Mouse (Mus musculus) midbrain, postnatal 0 days (tissue): ENCODE measurements at regions not wholly inside any gene's neighbourhood (a gene's known extent, or its start where the extent isn't known, plus 50 kb on each side); places are given as distances from the start of the nearest gene placed in this dataset.
"Not testable (repeated sequence)": the region's sequence is repeated elsewhere in the genome, so short reads cannot be mapped to it uniquely, and the experiment has no call there.

ENCODE experiments used
- ATAC-seq: fragments of 200-750 bp; cut with Nextera tagmentation; 2 replicates; pipeline ENCODE4 v1.8.0; 2017; ENCODE audit warnings: moderate number of reproducible peaks, mild to moderate bottlenecking, moderate TSS enrichment, moderate library complexity; ENCODE audit not compliant: low FRiP score
- DNase-seq: peaks from one replicate; pipeline ENCODE4 v3.0.0-alpha.2; 2015; ENCODE audit warnings: low spot score
- H3K27ac ChIP-seq: fragments of 300-500 bp; sonication (generic); 2 replicates; pipeline ENCODE4 v1.5.1; 2014; ENCODE audit warnings: low read depth, mild to moderate bottlenecking, low read length, mixed read lengths
- H3K27me3 ChIP-seq: fragments of 300-500 bp; sonication (generic); 2 replicates; pipeline ENCODE4 v1.6.1; 2014; ENCODE audit warnings: low read length, control low read depth, mixed read lengths; ENCODE audit not compliant: insufficient read depth
- H3K36me3 ChIP-seq: fragments of 300-500 bp; sonication (generic); 2 replicates; pipeline ENCODE4 v1.6.1; 2014; ENCODE audit warnings: low read length, control low read depth, mixed read lengths; ENCODE audit not compliant: insufficient read depth
- H3K4me1 ChIP-seq: fragments of 300-500 bp; sonication (generic); 2 replicates; pipeline ENCODE4 v1.6.1; 2014; ENCODE audit warnings: mild to moderate bottlenecking, control low read depth, antibody characterized with exemption, low read length, mixed read lengths; ENCODE audit not compliant: insufficient read depth
- H3K4me2 ChIP-seq: fragments of 300-500 bp; sonication (generic); 2 replicates; pipeline ENCODE4 v1.6.1; 2014; ENCODE audit warnings: low read depth, mild to moderate bottlenecking, low read length, mixed read lengths; ENCODE audit not compliant: poor library complexity, severe bottlenecking
- H3K4me3 ChIP-seq: fragments of 300-500 bp; sonication (generic); 2 replicates; pipeline ENCODE4 v1.5.1; 2014; ENCODE audit warnings: low read depth, mild to moderate bottlenecking, low read length, moderate library complexity
- H3K9ac ChIP-seq: fragments of 300-500 bp; sonication (generic); replicated peaks from 2 replicates; pipeline ENCODE4 v1.6.1; 2014; ENCODE audit warnings: mild to moderate bottlenecking, low read length, moderate library complexity, mixed read lengths; ENCODE audit not compliant: poor library complexity, severe bottlenecking
- H3K9me3 ChIP-seq: fragments of 300-500 bp; sonication (generic); 2 replicates; pipeline ENCODE4 v1.6.1; 2016; ENCODE audit warnings: low read length, control low read depth
- CTCF ChIP-seq: IDR thresholded peaks from 2 replicates; pipeline ENCODE4 v1.5.1; 2016; ENCODE audit warnings: antibody characterized with exemption, mild to moderate bottlenecking
- WGBS: fragments of 180-500 bp; shearing (Covaris S2); extraction: QIAGEN DNeasy Blood & Tissue Kit; methylation state at CpG from one replicate; pipeline ENCODE4 v1.1.7; 2014; 5-methylcytosine and 5-hydroxymethylcytosine counted together

DNA sequence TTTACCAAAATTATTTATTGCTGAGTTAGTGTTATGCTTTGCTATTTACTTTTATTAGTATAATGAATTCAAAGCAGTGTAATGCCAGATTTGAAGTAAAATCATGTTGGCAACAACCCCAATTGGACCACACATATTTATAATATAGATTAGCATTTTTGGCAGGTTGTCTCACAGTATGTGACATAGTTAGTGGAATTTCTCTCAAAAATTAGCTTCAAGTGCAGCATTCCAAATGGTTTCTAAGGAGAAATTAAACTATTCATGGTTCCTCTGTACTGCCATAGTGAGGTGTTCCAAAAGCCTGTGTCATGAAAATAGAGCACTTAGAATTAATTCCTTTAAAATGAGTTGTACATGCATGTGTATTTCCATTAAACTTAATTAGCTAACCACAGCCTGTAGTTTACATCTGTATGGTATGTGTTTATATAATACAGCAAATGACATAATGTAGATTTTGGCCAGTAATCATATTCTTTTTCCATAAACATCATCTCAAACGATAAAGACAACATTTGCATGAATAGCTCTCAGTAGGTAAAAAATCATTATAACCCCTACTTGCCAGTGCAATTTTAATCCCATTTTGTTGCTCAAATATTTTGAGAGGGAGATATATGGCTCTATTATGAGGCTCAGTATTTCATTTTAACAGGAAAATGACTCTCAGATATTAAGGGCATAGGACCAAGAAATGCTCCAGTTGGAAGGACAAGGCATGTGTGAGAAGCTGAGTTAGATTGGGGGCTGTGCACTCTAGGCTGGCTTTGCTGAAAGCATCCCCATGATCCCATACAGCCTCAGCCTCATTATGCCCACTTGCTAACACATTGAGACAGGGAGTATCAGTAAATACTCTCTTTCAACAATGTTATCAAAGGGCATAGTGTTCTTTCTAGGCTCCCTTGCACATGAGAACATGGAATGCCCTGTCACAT is 678.9 kb downstream of the A830018L16Rik start:
- peak; percentile 8 for DNase-seq
- Histone ChIP-seq H3K9ac (no peak overlapping the region), H3K4me1 (no peaks in the 10 kb centered on the region), H3K9me3 (no peaks in the 10 kb centered on the region), H3K4me2 (no peak overlapping the region), H3K4me3 (no peak overlapping the region), H3K27me3 (no peaks in the 10 kb centered on the region), H3K36me3 (no peaks in the 10 kb centered on the region), H3K27ac (no peak overlapping the region)
- no peak for TF ChIP-seq CTCF
- 70% methylated on average over 1 of the region's 1 CpGs for WGBS
- no peak for ATAC-seq

DNA sequence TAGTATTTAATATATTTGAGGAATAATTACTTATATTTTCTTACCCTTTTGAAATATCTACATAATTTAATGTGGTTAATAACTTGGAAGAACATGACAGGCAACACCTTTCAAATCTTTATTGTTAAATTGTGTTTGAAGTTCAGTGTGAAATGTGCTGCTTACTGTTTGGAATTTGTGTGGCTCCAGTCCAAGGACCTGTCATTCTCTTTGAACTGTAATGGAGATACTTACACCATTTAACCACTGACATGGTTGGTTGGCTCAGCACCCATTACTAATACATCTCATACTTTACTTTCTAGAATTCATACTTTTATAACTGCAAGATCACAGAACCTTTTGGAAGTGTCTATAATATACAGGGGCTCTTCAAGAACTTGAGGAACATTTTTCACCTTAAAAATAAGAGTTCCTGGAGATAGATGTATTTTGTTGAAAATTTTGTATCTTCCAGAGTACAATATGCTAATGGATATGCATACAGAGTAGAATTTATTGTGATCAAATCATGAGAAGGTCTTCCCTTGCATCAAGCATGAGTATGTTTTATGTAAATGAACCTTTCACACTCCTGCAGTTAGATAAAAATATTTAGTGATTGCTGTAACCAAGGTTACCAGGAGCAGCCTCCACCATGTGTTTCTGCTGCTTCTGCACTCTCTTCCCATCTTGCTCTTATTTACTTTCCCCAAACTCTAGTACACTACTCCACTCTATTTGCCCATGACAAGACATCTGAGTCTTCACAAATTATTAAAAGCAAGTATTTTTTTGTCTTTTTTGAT is 701.3 kb downstream of the A830018L16Rik start:
- Histone ChIP-seq H3K27ac (no peak overlapping the region), H3K27me3 (no peaks in the 10 kb centered on the region), H3K9ac (no peak overlapping the region), H3K4me1 (no peaks in the 10 kb centered on the region), H3K9me3 (no peaks in the 10 kb centered on the region), H3K4me2 (no peak overlapping the region), H3K36me3 (no peaks in the 10 kb centered on the region), H3K4me3 (no peak overlapping the region)
- no peak for ATAC-seq
- no peak for DNase-seq
- TF ChIP-seq CTCF, result no peak

GRCm38 (mm10) chr1:12117083-12117482 is 703.2 kb downstream of the A830018L16Rik start:
- Histone ChIP-seq H3K4me3 (no peak overlapping the region), H3K36me3 (no peaks in the 10 kb centered on the region), H3K9ac (no peak overlapping the region), H3K27me3 (no peaks in the 10 kb centered on the region), H3K4me2 (no peak overlapping the region), H3K27ac (no peak overlapping the region), H3K4me1 (no peaks in the 10 kb centered on the region), H3K9me3 (no peaks in the 10 kb centered on the region)
- WGBS, result 87% methylated on average over 4 of the region's 4 CpGs
- ATAC-seq (no peak), DNase-seq (peak; percentile 3)
- no peak for TF ChIP-seq CTCF

DNA sequence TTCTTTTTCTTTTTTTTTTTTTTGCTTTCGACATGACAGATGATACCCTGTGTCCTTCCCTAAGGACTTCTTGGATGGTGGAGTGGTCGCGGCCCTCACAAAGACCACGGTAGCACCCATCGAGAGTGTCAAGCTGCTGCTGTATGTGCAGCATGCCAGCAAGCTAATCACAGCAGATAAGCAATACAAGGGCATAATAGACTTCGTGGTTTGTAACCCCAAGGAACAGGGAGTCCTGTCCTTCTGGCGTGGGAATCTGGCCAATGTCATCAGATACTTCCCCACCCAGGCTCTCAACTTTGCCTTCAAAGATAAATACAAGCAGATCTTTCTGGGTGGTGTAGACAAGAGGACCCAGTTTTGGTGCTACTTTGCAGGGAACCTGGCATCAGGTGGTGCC is 707.0 kb downstream of the A830018L16Rik start:
- Histone ChIP-seq H3K4me2 (no peak overlapping the region), H3K9me3 (no peaks in the 10 kb centered on the region), H3K9ac (no peak overlapping the region), H3K36me3 (no peaks in the 10 kb centered on the region), H3K27ac (no peak overlapping the region), H3K4me1 (no peaks in the 10 kb centered on the region), H3K27me3 (no peaks in the 10 kb centered on the region), H3K4me3 (no peak overlapping the region)
- ATAC-seq (no peak), DNase-seq (no peak)
- 91% methylated on average over 7 of the region's 7 CpGs for WGBS
- no peak for TF ChIP-seq CTCF

GRCm38 (mm10) chr1:12126611-12127010 is 712.7 kb downstream of the A830018L16Rik start:
- WGBS, result 22% methylated on average over 2 of the region's 2 CpGs
- H3K4me1 ChIP-seq, H3K36me3 ChIP-seq, H3K9me3 ChIP-seq, H3K27me3 ChIP-seq, H3K27ac ChIP-seq, H3K9ac ChIP-seq, DNase-seq, ATAC-seq, H3K4me3 ChIP-seq, H3K4me2 ChIP-seq: not testable (repeated sequence)

DNA sequence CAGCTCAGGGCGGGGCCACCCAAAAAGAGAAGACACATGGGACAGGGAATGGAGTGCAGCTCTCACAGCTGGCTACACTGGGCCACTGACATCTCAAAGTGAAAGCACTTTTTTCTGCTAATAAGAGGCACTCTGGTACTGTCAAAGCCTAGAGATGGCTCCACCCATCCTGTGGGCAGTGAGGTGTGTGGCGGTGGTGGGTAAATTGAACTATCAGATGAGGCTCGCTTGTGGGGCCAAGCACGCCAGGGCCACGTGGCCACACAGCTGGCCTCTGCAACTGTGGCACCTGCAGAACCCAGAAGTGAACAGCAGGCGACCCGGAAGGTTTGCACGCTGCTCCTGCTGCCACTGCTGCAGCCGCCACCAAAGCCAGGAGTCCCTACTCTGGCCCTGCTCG is 756.6 kb downstream of the A830018L16Rik start:
- ATAC-seq, result no peak
- no peak for DNase-seq

More for the DNA sequence above, 756.6 kb downstream of the A830018L16Rik start:
- Histone ChIP-seq H3K4me2 (no peak overlapping the region), H3K4me1 (no peaks in the 10 kb centered on the region), H3K27me3 (no peaks in the 10 kb centered on the region), H3K36me3 (no peaks in the 10 kb centered on the region), H3K4me3 (no peak overlapping the region), H3K9me3 (no peaks in the 10 kb centered on the region), H3K27ac (no peak overlapping the region), H3K9ac (no peak overlapping the region)
- WGBS, result 92% methylated on average over 10 of the region's 10 CpGs
- TF ChIP-seq CTCF, result no peak
